Comparison of ENCODE assay signal across 21 mouse cellular contexts in the genomic region with DNA sequence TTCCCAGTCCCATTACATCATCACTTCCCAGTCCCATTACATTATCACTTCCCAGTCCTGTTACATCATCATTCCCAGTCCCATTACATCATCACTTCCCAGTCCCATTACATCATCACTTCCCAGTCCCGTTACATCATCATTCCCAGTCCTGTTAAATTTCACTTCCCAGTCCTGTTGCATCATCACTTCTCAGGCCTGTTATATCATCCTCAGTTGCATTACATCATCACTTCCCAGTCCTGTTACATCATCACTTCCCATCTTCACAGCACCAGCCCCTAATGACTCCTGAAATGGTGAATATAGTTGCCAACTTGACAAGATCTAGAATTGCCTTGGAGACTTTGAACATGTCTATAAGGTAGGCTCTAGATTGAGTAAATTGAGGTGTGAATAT. TPM values are rescaled to one million over a fixed set of nuclear protein-coding genes. Genes with fewer than 3 reads are reported as not detected.
"Had no signal": no experiment of that assay in that cellular context is flagged by ENCODE, and none has a peak within 500 bp of the region (broad histone marks: within the 10 kb centered on the region; RNA-seq: fewer than 3 reads in every experiment).

No protein-coding gene starts in this region.

- H3K4me2 ChIP-seq: limb, embryonic 13.5 days; liver, embryonic 12.5 days; liver, embryonic 15.5 days; lung, embryonic 15.5 days; neural tube, embryonic 12.5 days had no signal

- H3K4me3 ChIP-seq: limb, embryonic 10.5 days; limb, embryonic 13.5 days; liver, embryonic 12.5 days; liver, embryonic 15.5 days; lung, embryonic 15.5 days; neural tube, embryonic 12.5 days had no signal

- DNase-seq: kidney, adult 11 months; kidney, adult 9 months; kidney, postnatal 14 days; kidney, postnatal 4 days; liver; lung, adult 18-20 months; lung, postnatal 10 days; lung, postnatal 36 days; midbrain, embryonic 14.5 days; retina, postnatal 1 day; right cerebral cortex, postnatal 25 days; thymus, adult 18-20 months; thymus, postnatal 14 days; thymus, postnatal 4 days had no signal

- H3K36me3 ChIP-seq: limb, embryonic 10.5 days; limb, embryonic 13.5 days; liver, embryonic 12.5 days; liver, embryonic 15.5 days; lung, embryonic 15.5 days; neural tube, embryonic 12.5 days had no signal

- H3K27me3 ChIP-seq: limb, embryonic 13.5 days; lung, embryonic 15.5 days; neural tube, embryonic 12.5 days had no signal

- ATAC-seq: liver, embryonic 12.5 days had no signal

RNA-seq across cellular contexts. Expression of a gene that starts 17.1 kb away (rescaled TPM):
- total RNA-seq: neutrophil, adult 5-6 weeks had no signal
